Mouse (Mus musculus) thymus, adult 2 months (tissue): ENCODE measurements at regions not wholly inside any gene's neighbourhood (a gene's known extent, or its start where the extent isn't known, plus 50 kb on each side); places are given as distances from the start of the nearest gene placed in this dataset.
A peak's percentile ranks its signal among the peaks of the same experiment; 100 is the strongest.

ENCODE experiments used
- DNase-seq: peaks from one replicate; pipeline ENCODE4 v3.0.0; 2021
- H3K27ac ChIP-seq: fragments of 200-500 bp; 2 replicates; pipeline ENCODE4 v1.5.1; 2012; ENCODE audit warnings: low read length, control low read depth; ENCODE audit not compliant: control insufficient read depth, insufficient read depth
- H3K27me3 ChIP-seq: fragments of 200-500 bp; 2 replicates; pipeline ENCODE4 v1.6.1; 2012; ENCODE audit warnings: mild to moderate bottlenecking, low read length, moderate library complexity, mixed read lengths; ENCODE audit not compliant: control insufficient read depth, insufficient read depth
- H3K36me3 ChIP-seq: fragments of 200-500 bp; 2 replicates; pipeline ENCODE4 v1.6.1; 2012; ENCODE audit warnings: mild to moderate bottlenecking, low read length, moderate library complexity; ENCODE audit not compliant: control insufficient read depth, insufficient read depth
- H3K4me1 ChIP-seq: fragments of 200-500 bp; replicated peaks from 2 replicates; pipeline ENCODE4 v1.6.1; 2012; ENCODE audit warnings: low read length; ENCODE audit not compliant: control insufficient read depth, insufficient read depth
- H3K4me3 ChIP-seq: fragments of 200-500 bp; 2 replicates; pipeline ENCODE4 v1.5.1; 2012; ENCODE audit warnings: mild to moderate bottlenecking, low read length, control low read depth, moderate library complexity; ENCODE audit not compliant: control insufficient read depth, insufficient read depth
- CTCF ChIP-seq: fragments of 200-500 bp; IDR thresholded peaks from 2 replicates; pipeline ENCODE4 v1.5.1; 2012; ENCODE audit warnings: mild to moderate bottlenecking, control low read depth, low read length, moderate library complexity, borderline replicate concordance; ENCODE audit not compliant: control insufficient read depth, poor library complexity, insufficient read depth; ENCODE audit errors: extremely low read depth
- POLR2A ChIP-seq: fragments of 200-500 bp; IDR thresholded peaks from 2 replicates; pipeline ENCODE4 v1.6.1; 2012; ENCODE audit warnings: mild to moderate bottlenecking, low read length, control low read depth, moderate library complexity; ENCODE audit not compliant: control insufficient read depth, poor library complexity, insufficient read depth; ENCODE audit errors: extremely low read depth
- WGBS: fragments of 180-500 bp; shearing (Covaris S2); methylation state at CpG from one replicate; pipeline ENCODE4 v1.1.7; 2018; 5-methylcytosine and 5-hydroxymethylcytosine counted together

- TF ChIP-seq POLR2A (no peak), CTCF (no peak)
- H3K27me3 ChIP-seq = no peaks in the 10 kb centered on the region
- peak overlapping the region; percentile 19 for H3K4me3 ChIP-seq
- peaks cover 10% of the 10 kb centered on the region for H3K4me1 ChIP-seq
- DNase-seq = no peak
- no peaks in the 10 kb centered on the region for H3K36me3 ChIP-seq
- 6% methylated on average over 7 of the region's 7 CpGs for WGBS
- H3K27ac ChIP-seq = peak overlapping the region; percentile 76
Measured at GRCm38 (mm10) chr6:22408808-22409589, 53.0 kb upstream of the Fam3c start.
